Mouse (Mus musculus) thymus, postnatal 36 days (tissue): ENCODE results near the gene Rufy4.

Experiments used
- DNase-seq, 2 experiments: peaks; one replicate each; pipeline ENCODE4 v3.0.0; 2022; ENCODE audit warnings: mixed read lengths in 2 of 2

Rufy4 gene

DNA sequence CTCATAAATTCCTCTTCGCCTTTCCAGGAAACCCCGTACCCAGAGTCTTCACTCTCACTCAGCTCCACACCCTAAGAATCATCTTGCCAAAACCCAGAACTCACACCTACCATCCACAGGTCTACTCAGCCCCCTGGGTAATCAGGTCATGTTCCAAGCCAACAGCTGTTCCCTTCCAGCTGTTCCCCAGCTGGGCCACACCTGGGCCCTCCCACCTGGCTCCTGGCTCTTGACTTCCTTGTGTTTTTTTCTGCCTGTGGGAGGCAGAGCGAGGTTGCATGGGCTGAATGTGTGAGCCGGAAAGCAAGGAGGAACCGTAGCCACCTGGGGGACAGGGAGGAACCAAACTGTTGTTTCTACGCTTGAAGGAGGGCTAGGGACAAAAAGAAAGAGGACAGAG lies 19.1 kb upstream of the Rufy4 start:
- no peak for DNase-seq

DNA sequence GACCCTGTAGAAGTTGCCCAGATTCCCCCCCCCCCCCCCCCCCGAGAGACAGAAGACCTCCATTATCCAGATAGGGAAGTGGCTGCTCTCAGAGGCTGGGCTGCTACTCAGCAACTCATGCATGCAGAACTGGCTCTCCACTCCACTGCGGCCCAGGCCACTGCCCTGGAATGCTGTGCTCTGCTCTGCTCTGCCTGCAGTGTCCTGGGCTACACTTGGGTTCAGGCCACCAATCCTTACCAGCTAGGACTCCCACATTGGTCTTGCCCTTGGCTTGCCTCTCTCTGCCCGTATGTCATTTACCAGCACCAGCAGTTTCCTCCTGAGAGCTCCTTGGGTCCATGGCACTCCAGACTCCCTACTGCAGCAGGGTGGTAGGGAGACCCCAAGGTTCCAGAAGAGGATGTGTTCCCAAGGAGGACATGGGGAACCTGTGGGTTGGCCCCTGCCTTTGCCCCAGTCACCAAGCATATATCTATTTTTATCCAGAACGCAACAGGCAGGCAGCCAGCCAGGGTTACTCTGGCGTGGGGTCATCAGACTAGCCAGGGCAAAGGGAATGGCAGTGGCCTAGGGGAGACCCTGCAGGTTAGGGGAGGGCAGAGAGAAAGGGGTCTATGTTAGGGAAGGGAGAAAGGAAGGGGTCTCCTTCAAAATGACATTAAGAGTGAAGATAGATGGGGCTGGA lies 17.3 kb upstream of the Rufy4 start:
- no peak for DNase-seq

DNA sequence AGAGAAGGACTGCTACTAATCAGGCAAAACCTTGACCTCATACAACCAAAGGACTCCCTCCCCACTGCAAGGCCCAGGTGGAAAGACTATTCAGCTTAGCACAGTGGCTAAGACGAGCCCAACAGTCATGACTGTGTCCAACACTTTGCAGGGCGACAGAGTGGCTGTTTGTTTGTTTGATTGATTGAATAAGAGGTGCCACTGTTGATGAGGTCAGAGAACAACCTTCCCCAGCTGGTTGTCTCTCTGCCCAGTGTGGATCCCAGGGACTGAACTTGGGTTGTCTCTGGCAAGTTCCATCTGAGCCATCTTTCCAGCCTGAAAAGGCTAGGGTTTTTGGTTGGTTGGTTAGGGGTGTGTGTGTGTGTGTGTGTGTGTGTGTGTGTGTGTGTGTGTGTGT lies 15.7 kb upstream of the Rufy4 start:
- DNase-seq: no peak

DNA sequence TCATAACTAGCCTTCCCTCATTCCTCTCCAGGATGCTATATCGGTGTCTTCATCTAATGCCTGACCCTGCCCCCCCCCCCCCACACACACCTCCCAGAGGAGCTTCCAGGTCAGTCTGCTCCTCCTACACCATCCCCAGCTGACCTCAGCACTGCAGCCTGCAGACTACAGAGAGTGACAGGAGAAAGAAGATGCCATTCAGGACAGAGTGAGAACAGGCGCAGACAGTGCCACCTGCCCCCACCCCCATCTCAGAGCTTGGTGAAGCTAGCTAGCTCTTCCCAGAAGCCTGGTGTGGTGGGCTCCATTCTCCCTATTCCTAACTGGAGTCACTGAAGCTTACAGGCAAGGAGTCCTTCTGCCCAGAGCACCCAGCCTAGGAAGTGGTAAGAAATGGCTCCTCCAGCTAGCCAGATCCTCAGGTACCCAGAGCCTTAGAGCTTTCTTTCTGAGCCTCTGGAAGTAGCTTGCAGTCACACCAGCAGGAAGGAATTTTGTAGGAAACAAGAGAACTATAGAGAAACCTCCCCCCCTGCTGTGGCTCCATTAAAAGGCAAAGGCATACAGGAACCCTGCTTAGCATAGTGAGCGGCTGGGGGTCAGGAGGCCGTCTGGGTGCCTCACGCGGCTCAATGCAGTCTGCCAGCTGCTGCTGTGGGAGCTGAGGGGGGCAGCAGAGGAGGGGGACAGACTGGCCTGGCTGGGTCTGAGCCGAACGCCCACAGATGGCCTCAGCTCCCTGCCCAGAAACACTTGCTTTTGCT lies 14.2 kb upstream of the Rufy4 start:
- DNase-seq: no peak

DNA sequence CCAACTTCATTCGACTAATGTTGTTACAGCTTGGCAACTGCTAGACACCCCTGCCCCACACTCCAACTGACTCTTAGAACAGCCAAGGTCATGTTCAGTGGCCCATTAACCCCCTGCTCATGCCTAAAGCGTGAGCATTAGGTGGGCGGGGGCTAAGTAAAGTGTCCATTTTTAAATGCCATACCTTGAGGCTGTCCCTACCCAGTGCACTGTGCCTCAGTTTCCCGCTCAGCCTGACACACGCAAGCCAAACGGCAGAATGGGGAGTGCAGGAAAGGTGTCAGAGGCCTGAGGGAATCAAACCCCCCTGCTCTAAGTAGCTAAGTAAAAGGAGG lies 13.7 kb upstream of the Rufy4 start:
- no peak for DNase-seq

DNA sequence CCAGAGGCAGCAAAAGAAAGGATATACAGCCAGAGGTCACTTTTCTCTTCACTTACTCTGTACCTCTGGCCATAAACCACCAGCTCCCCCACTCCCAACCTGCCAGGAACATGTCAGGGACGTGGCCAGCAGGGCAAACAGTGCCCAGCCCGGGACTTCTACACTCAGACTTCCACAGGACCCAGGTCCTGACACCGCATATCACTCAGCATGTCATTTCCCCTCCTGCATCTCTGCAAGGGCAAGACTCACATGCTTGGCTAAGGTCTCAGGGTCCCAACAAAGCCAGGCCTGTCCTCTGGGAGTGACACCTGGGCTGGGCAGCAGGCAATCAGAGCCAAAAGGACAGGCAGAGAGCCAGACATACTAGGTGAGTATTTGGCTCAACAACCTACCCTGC lies 12.3 kb upstream of the Rufy4 start:
- DNase-seq: no peak

DNA sequence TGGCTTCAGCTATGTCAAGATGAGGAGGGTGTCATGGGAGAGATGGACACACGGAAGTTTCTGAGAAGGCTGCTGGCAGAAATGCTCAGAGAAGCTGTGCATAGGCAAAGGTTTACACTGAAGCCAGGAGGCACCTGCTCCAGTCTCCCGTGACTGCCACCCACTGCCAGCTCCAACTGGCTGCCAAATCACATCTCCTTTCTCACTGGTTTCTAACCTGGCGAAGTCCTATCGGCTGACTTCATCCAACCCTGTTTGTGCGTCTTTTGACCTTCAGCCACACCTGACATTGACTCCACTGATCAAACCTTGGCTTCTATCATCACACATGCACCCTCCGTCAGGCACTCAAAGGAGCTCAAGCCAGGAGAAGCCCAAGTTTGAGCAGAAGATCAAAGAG lies 7.5 kb upstream of the Rufy4 start:
- no peak for DNase-seq

DNA sequence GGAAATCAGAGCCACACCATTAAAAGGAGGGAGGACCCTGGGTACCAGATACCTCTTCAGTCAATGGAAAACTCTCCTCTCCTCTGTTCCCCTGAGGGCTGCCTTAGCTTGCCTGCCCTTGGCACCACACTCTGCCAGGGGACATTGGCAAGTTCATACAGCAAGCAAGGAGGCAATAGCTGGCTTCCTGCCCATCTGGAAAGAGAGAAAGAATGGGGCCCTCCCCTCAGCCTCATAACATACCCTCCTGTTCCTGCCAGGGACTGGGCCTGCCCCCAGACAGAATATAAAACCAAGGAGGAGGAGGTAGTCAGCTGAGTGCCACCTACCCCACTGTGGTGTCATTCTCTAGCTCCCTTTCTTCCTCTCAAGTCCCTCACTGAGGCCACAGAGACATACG lies 6.2 kb upstream of the Rufy4 start:
- DNase-seq: no peak

DNA sequence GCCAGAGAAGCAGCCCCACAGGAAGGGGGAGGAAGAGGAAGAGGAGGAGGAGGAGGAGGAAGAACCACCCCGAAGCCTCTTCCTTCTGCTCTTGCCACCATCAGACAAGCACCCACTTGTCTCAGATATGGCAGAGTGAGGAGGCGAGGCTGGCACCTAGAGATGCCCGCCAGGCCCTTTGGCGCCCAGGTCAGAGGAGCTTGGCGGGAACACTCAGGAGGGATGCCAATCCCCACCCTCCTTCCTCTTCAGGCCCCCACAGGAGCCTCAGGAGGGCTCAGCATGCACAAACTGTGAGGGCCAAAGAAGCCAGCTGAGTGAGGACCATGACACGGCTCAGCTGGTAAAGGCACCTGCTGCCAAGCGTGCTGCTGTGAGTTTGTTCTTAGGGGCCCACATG lies 4.2 kb upstream of the Rufy4 start:
- no peak for DNase-seq

DNA sequence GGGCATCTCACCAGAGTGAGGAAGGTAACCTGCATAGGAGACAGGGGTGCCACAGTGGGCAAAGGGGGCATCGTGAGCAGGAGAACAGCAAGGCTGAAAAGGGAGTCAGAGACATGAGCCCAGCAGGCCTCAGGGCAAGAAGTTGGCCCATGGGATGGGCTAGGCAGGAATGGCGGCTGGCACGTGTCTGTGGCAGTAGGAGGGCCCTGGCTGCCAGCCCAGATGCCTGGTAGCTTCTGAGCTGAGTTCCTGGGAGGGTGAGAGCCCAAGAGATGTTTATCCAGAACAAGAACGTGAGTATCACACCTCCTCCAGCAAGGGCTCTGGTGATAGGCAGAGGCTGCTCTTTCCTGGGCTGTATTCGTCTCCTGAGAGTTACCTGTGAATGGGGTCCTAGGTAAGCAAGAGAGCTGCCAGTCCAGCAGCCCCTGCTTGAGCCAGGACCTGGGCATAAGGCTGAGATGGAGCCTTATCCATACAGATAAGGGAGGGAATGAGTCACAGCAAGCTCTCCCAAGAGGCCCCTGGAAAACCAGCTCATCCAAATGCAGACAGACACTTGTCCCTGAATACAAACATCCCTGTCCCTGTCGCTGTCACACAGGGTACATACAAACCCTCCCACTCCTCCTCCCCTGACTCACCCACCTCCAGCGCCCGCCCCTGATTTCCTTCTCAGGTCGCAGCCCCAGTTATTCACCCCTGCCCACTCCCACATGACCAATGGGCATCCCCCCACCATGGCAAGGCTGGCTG lies 3.3 kb upstream of the Rufy4 start:
- no peak for DNase-seq

DNA sequence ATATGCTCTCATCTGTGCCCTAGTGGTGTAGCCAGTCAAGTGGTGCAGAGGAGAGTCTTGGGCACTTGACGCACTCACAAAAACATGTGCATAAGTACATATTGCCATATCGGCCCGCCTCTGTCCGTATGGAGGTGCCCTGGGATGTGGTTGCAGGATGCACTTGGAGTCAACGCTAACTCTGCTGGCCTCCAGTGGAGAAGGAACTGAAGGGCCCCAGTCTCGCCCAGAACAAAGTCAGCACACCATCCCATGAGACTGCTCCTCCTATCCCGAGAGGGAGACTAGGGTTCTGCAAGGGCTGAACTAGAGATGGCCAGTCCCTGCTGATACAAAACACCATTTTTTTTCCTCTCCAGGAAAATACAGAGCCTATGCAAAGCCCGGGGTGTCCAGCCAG lies 2.1 kb upstream of the Rufy4 start:
- no peak for DNase-seq

DNA sequence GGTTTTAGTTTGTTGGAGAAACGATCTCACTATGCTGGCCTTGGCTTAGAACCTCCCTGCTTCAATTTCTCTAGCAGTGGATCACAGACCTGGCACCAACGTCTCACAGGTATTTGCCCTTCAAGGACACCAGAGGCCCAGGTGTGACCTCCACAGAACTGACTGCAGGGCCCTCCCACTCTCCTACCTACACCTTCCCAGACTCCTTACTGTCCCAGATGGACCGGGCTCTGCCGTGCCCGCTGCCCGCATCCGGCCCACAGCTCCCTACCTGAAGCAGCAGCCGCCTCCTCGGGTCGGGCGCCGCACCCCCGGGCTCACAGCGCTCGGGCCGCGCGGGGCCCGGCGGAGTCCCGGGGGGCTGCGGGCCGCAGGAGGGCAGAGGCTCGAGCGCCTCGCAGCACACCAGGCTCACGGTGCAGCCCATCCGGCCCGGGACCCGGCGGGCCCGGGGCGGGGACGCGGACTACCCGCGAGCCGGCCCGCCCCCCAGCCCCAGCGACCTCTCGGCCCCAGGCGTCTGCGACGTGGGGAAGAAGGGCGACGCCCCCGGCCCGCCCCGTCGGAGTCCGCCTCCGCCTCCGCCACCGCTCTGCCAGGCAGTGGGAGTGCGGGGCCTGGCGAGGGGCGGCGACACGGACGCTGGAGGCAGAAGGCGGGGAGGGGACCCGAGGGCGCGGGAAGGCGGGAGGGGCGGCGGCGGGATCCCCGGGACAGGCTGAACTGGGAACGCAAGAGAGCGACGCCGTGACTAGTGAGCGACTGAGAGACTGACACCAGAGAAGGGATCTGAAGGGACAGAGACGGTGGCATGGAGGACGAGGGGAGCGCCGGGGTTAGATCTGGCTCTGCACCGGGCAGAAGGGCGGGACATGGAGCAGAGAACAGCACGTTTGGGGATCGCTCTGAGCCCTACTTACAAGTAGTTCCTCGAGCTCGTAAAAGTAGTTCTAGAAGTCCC lies 1.0 kb upstream of the Rufy4 start, which contains the start of gene Tns1:
Gene Tns1 (minus strand): TSS at position 429 of the 961 bp plus-strand sequence.
- peak; percentile 69 to 78 for DNase-seq

DNA sequence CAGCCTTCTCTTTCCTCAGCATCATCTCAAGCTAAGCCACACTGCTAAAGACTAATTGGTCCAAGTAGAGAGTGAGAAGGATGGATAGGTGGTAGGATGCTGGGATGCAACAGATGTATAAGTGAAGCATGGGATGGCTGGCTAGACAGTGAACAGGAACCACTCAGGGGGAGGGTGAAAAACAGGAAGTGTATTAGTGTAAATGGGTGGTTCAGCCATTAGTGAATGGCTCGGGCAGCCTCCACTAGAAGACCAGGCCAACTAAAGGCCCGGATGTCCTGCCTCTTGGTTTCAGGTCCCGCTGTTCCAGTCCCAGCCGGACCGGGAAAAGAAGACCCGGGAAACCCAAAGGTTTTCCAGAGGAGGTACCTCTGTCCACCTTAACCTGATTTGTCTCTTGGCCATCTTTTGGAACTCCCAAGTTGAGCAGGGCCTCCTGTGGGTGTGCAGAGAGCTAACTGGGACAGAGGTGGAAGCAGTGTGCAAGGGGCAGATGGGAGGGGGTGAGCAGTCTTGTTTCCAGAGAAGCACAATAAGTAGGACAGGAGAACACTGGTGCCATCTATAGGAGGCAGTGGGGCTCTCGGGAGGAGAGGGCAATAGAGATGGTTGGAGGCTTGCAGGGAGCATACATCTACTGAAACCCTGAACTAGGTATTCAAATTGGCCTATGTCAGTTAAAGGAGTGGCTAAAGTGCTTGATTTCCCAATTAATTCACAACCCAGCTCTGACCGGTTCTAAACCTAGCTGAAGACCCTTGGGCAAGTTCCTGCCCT lies 5.7 kb downstream of the Rufy4 start:
- no peak for DNase-seq

DNA sequence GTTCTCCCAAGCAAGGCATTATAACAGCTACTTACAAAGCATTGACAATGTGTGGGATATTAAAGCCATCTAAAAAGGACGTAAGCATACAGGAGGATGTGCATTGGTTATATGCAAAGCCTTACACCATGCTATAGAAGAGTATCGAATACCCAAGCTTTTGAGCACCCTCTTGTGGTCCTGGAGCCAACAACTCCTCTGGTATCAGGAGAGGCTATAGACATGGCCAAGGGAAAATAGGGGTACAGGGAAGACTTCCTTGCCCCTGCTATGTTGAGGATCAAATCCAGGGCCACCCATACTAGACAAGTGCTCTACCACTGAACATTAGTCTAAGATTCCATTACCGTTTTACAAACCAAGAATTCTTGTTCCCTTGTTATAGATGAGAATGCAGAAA lies 6.7 kb downstream of the Rufy4 start:
- no peak for DNase-seq

DNA sequence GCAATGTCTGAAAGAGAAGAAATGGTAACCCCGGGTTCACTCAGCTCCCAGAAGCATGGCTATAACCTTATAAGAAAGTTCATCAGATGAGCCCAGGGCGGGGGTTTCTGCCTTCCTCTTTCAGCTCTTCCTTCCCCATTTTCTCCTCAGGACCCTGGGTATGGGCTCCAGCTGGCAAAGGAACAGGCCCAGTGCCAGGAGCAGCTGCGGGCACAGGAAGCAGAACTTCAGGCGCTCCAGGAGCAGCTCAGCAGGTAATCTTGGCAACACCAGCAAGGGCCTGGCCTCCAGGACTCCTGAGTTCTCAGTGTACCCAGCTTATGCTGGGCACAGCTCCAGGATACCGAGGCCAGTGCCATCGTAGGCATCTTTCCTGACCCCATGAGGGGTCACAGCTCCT lies 8.6 kb downstream of the Rufy4 start:
- DNase-seq: no peak

DNA sequence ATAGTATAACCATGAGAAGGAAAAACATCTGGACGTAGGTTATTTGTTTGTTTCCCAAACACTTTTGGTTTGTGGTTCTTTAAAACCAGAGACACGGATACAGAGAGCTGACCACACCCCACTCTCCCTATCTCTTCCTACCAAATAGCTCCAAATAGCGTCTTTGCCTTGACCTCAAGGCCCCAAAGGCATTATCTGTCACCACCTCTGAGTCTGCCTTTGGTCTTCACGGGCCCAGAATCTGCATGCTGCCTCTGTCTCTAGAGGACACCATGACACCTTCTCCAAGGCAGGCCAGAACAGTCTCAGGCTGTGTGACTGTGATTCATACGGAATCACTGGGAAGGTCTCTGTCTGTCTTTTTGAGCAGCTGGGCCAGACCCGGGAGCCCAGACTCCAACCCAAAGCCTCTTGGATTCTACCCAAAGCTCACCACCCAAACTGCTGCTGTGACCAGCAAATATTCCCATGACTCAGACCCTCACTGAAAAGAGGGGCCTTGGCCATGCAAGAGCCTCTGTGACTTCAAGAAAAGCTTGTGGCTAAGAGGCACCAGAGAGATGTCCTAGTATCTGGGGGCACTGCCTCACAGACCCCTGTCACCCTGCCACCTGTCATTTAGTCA lies 10.1 kb downstream of the Rufy4 start:
- DNase-seq: no peak

DNA sequence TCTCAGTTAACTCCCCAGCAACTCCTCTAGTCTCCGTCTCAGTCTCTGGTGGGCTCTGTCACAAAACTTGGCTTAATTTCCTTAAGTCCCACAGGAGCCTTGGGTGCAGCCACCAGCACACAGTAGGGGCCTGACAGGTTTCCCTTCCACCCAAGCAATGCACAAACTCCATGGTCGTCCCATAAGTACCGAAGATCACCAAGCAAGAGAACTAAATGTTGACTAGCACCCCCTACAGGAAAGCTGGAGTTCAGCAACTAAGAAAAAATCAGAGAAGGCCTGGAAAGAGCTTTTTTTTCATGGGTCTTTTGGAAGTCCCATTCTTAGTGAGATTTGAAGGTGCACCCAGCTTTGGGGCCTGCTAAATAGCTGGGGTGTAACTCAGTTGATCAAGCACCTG lies 14.1 kb downstream of the Rufy4 start:
- no peak for DNase-seq

DNA sequence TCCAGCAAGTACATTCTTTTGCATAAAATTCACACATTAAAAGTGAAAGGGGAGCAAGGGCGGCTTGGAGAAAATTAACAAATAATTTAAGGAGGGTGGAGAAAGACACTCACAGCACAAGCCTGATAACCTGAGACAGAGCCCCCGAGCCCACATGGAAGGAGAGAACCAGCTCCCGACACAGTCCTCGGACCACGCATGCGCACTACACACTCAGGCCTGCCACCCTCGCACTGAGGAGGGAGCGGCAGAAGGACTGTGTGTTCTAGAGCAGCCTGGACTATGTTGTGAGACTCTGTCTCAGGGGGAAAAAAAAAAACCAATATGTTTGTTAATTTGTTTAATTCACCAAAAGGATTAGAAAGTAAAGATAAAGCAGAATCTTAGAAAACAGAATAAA lies 16.4 kb downstream of the Rufy4 start:
- no peak for DNase-seq

DNA sequence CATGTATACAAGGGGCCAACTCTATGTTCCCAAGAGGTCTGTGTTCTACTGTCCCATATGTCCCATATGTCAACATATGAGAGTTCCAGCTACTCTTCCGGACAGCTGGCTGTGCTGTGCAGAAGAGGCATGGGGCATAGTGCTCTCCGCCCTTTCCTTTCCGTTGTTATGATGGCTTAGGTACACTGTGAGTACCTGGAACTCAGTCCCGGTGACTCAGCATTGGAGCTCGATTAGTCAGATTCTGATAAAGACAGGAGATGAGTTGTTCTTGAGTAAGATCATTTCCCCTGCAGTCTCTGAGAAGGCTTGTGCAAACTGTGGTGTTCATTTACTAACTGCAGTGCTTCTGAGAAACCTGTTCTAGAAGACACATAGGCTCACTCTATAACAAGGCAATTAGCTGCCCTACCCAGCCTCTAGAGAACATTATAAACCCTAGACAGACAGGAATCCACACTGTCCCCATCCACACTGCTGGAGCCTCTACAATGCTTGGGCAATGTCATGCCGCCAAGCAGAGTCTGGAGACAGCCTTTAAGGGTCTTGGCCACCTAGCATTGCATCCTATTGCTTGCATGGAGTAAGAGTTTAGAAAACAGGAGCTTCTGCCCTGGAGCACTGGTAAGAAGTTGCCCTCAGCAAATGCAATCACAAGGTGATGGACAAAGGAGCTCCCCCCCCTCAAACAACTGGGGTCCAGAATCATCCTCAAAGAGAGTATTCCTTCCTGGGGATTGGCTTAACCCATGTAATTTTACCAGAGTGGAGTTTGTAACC lies 24.0 kb downstream of the Rufy4 start:
- DNase-seq: no peak

DNA sequence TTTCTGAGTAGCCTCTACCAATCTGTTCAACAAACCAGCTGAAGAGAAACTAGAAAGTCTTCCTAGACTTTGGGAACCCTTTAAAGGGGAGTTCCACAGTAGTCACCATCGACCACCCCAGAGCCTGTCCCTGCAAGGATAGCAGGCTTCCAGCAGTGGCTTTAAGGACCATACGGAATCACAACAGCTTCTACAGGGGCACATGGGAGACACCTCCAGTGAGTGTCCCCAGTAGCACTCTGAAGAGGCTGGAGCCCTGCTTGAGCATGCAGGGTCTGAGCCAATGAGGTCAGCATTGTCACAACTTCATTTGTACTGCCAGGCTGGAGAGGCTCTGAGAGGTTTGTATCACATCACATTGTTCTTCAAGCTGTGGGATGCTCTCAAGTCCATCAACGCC lies 24.8 kb downstream of the Rufy4 start:
- DNase-seq: no peak

DNA sequence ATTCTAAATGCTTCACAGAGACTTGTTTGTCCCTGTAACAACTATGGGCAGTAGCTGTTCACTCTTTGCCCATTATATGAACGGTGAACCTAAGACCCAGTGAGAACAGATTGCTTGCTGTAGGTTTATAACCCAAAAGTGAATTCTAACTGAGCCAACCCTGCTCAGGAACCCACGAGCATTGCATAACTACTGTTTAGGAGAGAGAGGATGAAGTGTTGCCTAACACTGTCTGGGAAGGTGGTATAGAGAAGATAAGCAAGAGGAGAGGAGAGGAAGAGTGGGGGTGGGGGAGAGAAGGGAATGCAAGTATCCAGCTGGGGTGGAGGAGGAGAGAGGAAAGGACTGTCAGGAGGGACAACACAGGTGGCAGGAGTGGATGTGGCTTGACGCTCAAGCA lies 25.8 kb downstream of the Rufy4 start:
- no peak for DNase-seq
